Mouse (Mus musculus): ENCODE results near the gene Syncrip.

- TF ChIP-seq CTCF (IDR thresholded peaks at IDR 0.05; ENCODE audit: borderline replicate concordance, insufficient read depth, low read depth, low read length) (no peak), POLR2A (IDR thresholded peaks at IDR 0.05; ENCODE audit: borderline replicate concordance, insufficient read depth, low read length) (no peak)
These were observed 42.0 kb upstream of the Syncrip start for GRCm38 (mm10) chr9:88524367-88524766.

All from cerebellum, adult 2 months (tissue).